Mouse (Mus musculus) adrenal gland, adult 18-20 months (tissue): ENCODE data around the gene Galnt6. TPM values are rescaled to one million over a fixed set of nuclear protein-coding genes. Genes with fewer than 3 reads are reported as not detected.

ENCODE experiments used
- DNase-seq, 2 experiments: peaks; one replicate each; pipeline ENCODE4 v3.0.0; 2021 to 2022; ENCODE audit warnings: low spot score in 2 of 2
- total RNA-seq, 2 experiments: library from RNA; stranded (reverse); gene quantifications; 1 replicate in 1 of 2; 2 replicates in 1 of 2; pipeline ENCODE4 v1.2.3; 2021

The Galnt6 gene
- total RNA-seq, 2 experiments from 2014 or later = 4.2 to 5.6 TPM

DNA sequence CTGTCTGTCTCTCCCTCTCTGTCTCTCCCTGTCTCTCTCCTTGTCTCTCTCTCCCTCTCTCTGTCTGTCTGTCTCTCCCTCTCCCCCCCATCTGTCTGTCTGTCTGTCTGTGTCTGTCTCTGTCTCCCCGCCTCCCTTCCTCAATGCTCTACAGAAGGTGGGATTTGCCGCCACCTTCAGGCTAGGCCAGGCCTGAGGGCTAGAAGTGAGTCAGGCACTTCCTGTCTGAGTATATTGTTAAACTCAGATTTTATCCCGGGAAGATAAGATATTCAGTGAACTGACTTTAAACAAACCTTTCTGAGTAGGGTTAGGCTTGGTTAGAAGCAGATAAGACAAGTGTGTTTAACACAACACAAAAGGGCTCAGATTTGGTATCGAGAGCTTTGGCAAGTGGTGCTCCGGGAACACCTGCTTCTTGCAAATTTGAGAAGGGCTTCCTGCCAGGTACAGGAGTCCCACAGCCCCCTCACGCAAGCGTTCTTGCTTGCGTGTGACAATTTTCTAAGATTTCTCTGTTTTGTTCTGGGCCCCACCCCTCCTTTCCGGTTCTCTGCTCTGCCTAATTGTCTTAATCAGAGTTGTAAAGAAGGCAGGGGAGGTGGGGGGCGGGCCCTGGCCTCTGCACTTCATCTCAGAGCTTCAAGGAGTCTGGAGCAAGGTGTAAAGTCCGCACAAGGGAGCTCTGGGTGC is 25.8 kb upstream of the Galnt6 start:
- no peak for DNase-seq

DNA sequence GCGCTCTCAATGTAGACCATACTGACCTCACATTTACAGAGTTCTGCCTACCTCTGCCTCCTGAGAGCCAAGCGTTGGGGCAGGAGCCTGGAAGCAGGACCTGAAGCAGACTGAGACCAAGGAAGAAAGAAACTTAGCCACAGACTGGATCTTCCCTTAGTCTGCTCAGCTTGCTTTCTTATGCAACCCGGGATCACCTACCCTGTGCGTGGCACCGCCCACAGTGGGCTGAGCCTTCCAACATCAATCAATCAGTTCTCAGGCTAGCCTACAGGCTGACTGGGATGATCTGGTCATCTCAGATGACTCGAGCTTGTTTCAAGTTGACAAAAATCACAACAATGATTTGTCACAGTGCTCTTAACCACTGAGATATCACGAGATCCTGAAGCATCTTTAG is 24.9 kb upstream of the Galnt6 start:
- no peak for DNase-seq

DNA sequence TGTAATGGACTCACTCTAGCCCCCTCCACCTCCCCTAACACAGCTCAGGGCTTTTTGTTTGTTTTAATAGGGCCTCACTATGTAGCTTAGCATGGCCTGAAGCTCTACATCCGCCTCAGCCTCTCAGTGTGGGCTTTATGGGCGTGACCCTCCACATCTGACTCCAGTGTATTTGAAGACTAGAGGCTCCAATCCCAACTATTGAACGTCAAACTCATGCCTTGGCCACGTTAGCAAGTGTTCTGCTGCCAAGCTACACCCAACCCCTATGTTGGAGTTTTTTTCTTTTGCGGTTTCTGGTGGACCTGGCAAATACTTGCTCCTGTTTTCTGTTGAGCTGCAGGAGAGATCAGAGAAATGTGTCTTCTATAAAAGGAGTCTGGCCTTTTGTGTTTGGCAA is 23.9 kb upstream of the Galnt6 start:
- no peak for DNase-seq

DNA sequence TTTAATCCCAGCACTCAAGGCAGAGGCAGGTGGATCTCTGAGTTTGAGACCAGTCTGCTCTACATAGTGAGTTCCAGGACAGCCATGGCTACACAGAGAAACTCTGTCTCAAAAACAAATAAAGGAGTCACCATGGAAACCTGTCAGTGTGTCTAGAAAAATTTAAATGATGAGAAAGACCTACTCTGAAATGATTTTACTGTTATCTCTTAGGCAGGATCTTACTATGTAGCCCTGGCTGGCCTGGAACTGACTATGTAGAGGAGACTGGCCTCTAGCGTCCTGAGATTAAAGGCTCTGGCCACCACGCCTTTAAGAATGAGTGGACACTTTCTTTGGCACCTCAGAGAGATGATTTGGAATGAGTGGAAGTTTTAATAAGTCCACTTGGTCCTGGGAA is 23.3 kb upstream of the Galnt6 start:
- DNase-seq = no peak

DNA sequence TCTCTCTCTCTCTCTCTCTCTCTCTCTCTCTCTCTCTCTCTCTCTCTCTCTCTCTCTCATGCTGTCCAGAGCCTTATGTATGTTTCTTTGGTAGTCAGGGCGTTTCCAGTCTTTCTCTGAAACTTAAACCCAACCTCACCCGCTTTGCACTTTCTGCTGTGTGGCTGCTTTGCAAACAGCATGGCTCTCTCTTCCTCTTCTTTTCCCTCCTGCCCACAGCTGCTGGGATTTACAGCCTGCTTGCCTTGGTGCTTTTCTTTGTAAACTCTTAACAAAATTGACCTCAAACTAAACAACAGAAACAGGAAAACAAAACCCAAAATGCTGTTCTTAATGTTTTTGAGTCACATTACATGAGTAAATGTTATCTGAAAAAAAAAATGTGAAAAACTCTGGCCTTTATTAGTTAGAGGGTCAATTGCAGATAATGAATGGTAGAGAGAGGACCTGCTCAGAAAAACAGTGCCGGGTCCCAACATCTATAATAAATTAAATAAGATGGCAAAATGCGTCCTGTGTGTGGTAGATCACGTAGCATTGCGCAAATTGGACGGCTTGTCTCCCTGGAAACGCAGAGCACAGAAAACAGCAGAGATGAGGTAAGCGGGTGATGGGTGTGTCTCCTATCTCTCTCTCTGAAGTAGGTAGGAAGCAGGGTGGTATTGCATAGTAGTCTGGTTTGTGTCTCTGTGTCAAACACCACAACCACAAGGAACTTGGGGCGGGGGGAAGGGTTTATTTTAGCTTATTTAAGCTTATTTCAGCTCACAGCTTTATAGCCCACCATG is 20.8 kb upstream of the Galnt6 start:
- DNase-seq = no peak

- DNase-seq = no peak
Observed at GRCm38 (mm10) chr15:100748584-100748983, 19.4 kb upstream of the Galnt6 start.

- DNase-seq = no peak
Observed at GRCm38 (mm10) chr15:100747121-100747963, 18.2 kb upstream of the Galnt6 start.

GRCm38 (mm10) chr15:100746478-100747120 is 17.4 kb upstream of the Galnt6 start:
- no peak for DNase-seq

GRCm38 (mm10) chr15:100743238-100743637 is 14.1 kb upstream of the Galnt6 start:
- DNase-seq = no peak

DNA sequence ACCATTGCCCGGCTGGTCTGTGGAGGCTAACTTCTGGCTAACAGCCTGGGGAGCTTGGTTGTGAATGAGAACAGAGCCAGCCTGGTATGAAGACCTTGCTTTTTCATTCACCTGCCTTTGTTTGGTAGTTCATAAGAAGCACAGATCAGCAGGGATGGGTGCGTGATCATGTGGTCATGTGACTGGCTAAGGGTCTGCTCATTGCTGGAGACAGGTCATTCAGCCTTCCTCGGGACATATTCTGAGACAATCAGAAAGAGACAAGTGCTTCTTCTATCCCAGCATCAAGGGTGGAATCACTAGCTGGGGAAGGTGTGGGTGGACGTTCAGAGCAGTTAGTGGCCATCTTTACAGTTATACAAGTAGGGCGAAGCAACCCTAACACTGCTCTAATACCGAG is 10.3 kb upstream of the Galnt6 start:
- DNase-seq = no peak

- DNase-seq = no peak
Observed at GRCm38 (mm10) chr15:100738351-100738781, 9.2 kb upstream of the Galnt6 start.

GRCm38 (mm10) chr15:100737667-100738066 is 8.5 kb upstream of the Galnt6 start:
- DNase-seq = no peak

DNA sequence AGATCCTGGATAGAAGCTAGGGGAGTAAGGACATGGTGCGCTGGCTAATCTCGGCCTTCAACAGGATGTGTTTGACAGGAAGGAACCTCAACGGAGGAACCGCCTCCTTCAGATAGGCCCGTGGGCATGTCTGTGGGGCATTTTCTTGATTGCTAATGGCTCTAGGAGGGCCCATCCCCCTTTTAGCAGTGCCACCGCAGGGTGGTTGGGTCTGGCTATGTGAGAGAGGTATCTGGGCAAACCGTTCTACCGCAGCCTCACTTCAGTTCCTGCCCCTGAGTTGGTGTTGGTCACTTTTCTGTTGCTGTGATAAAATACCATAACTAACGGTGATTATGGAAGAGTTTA is 6.8 kb upstream of the Galnt6 start:
- no peak for DNase-seq

GRCm38 (mm10) chr15:100735095-100735952 is 6.1 kb upstream of the Galnt6 start:
- no peak for DNase-seq

DNA sequence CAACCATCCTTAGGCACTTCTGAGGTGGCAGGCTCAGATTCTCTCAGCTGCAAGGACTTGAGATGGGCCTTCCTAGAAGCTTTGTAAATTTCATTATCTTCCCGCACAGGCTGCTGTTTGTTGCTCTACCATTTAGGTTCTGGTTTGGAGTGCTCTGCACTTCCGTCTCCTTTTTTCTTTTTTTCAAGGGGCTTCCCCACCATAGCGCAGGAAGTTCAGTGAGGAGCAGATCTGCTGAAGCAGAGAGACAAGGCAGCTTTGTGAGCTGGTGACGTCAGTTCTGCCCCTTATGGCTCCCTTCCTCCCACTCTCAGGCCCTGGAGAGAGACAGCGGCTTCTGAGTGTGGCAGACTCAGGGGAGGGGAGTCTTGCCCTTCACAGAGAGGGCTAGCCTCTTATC is 3.4 kb upstream of the Galnt6 start:
- no peak for DNase-seq

DNA sequence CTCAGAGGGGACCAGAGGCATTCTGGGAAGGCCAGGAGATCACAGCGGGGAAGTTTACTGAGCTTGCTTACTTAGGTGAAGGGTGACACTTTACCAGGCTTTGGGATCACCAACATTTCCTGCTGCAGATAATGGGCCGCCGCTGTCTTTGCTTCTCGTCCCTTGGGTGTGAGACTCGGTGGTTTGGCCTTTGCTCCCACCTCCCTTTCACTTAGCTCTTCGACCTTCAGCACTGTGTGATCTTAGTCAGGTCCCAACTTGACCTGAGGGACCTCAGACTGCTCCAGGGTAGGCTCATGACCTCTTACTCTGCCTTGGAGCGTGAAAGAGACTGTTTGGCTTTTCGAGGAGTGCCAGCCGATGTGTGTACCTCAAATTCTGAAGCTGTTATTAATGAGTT is 1.9 kb upstream of the Galnt6 start:
- DNase-seq = no peak

GRCm38 (mm10) chr15:100728586-100728985 is 590 bp downstream of the Galnt6 start:
- no peak for DNase-seq

- no peak for DNase-seq
Observed at GRCm38 (mm10) chr15:100727834-100728233, 1.3 kb downstream of the Galnt6 start.

DNA sequence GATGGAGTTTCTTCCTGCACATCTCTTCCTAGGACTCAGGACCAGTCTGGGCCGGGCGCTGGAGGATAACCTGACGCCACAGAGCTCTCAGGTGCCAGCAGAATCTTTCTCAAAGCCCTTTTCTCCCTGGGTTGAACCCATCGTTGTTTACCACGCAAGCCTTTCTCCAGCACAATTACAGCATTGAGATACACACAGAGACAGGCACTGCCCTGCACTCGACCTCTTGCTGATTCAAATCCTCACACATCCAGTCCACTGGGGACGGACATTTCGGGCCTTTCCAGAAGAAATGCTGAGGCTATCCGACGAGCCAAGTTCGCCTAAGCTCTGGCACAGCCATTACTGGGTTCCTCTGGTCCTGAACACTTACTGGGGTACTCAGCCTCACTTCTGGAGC is 2.5 kb downstream of the Galnt6 start:
- no peak for DNase-seq

DNA sequence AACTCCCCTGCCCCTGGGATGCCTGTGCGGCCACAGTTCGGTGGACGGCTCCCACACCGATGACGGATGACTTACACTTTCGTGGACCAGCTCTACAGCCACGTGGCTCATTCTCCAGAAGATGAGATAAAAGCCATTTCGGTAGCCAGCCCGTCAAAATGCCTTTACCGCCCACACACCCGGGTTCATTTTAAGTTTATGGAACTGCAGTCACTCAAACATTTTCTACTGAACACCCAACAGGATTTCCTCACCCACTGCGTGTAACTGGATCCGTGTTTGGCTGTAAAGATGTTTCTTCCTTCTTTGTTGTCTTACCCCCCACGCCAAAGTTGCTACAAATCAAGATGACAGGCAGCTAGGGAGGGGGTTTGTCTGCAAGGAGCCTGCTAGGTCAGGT is 5.7 kb downstream of the Galnt6 start:
- DNase-seq = no peak
